Mouse (Mus musculus) lung, embryonic 15.5 days (tissue): ENCODE data around the gene Plac9b. TPM values are rescaled to one million over a fixed set of nuclear protein-coding genes. Genes with fewer than 3 reads are reported as not detected.
"Not testable (repeated sequence)": the region's sequence is repeated elsewhere in the genome, so short reads cannot be mapped to it uniquely, and the experiment has no call there.

Experiments used
- ATAC-seq: fragments of 200-750 bp; cut with Nextera tagmentation; 2 replicates; pipeline ENCODE4 v1.8.0; 2017; ENCODE audit warnings: moderate number of reproducible peaks, borderline replicate concordance; ENCODE audit not compliant: low FRiP score, low TSS enrichment; ENCODE audit errors: extremely low read depth
- H3K27ac ChIP-seq: fragments of 300-500 bp; sonication (generic); 2 replicates; pipeline ENCODE4 v1.5.1; 2015; ENCODE audit warnings: moderate library complexity, mild to moderate bottlenecking, inconsistent platforms
- H3K27me3 ChIP-seq: fragments of 300-500 bp; sonication (generic); 2 replicates; pipeline ENCODE4 v1.6.1; 2015; ENCODE audit warnings: inconsistent platforms
- H3K36me3 ChIP-seq: fragments of 300-500 bp; sonication (generic); 2 replicates; pipeline ENCODE4 v1.6.1; 2015; ENCODE audit warnings: inconsistent platforms
- H3K4me1 ChIP-seq: fragments of 300-500 bp; sonication (generic); 2 replicates; pipeline ENCODE4 v1.6.1; 2015; ENCODE audit warnings: inconsistent platforms
- H3K4me2 ChIP-seq: fragments of 300-500 bp; sonication (generic); 2 replicates; pipeline ENCODE4 v1.6.1; 2015; ENCODE audit warnings: inconsistent platforms, mild to moderate bottlenecking, moderate library complexity
- H3K4me3 ChIP-seq: fragments of 300-500 bp; sonication (generic); 2 replicates; pipeline ENCODE4 v1.5.1; 2015; ENCODE audit warnings: mild to moderate bottlenecking, inconsistent platforms
- H3K9ac ChIP-seq: fragments of 300-500 bp; sonication (generic); 2 replicates; pipeline ENCODE4 v1.6.1; 2015; ENCODE audit warnings: inconsistent platforms
- H3K9me3 ChIP-seq: fragments of 300-500 bp; sonication (generic); 2 replicates; pipeline ENCODE4 v1.6.1; 2016; ENCODE audit warnings: inconsistent platforms
- WGBS: fragments of 180-500 bp; shearing (Covaris S2); methylation state at CpG from one replicate; pipeline ENCODE4 v1.1.7; 2015; 5-methylcytosine and 5-hydroxymethylcytosine counted together
- polyA plus RNA-seq: library from polyadenylated mRNA; unstranded; fragments of >200 nt; fragmentation: Nextera tagmentation; extraction: Ambion mirVana; gene quantifications from 2 replicates; pipeline ENCODE4 v1.2.1, GENCODE M21; 2015

Plac9b gene
- polyA plus RNA-seq, 1 experiment from 2014 or later = 69.3 TPM

GRCm38 (mm10) chr14:26161156-26161555 lies 21.1 kb downstream of the Plac9b start:
- H3K4me3 ChIP-seq, H3K36me3 ChIP-seq, H3K9ac ChIP-seq, H3K27me3 ChIP-seq, H3K4me1 ChIP-seq, H3K27ac ChIP-seq, ATAC-seq, H3K4me2 ChIP-seq, H3K9me3 ChIP-seq: not testable (repeated sequence)
- WGBS = no CpG with 5 or more reads among the region's 9 CpGs

DNA sequence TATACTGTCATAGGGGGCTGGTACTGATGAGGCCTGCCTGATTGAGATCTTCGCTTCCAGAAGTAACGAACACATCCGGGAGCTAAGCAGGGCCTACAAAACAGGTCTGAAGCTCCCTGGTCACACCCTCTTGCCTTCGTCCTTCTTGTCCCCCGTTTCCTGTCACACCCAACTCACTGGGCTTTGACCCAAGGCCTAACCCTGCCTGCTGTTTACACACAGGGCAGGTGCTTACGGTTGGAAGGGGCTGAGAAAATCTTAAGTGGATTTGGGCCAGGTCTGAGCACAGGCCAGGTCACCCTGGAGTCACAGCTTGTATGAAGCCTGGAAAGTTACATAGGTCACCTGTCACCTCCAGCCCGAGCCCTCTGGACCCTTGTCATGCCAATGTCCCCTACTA lies 26.2 kb downstream of the Plac9b start:
- not testable (repeated sequence) for H3K36me3 ChIP-seq, ATAC-seq
- WGBS = no CpG with 5 or more reads among the region's 7 CpGs

GRCm38 (mm10) chr14:26147095-26147494 lies 35.2 kb downstream of the Plac9b start:
- not testable (repeated sequence) for H3K36me3 ChIP-seq, H3K9ac ChIP-seq, ATAC-seq, H3K27me3 ChIP-seq, H3K4me3 ChIP-seq, H3K4me1 ChIP-seq, H3K9me3 ChIP-seq, H3K27ac ChIP-seq, H3K4me2 ChIP-seq
- WGBS = no CpG with 5 or more reads among the region's 2 CpGs

More for the DNA sequence above, 26.2 kb downstream of the Plac9b start:
- not testable (repeated sequence) for H3K4me2 ChIP-seq, H3K4me1 ChIP-seq, H3K9ac ChIP-seq, H3K4me3 ChIP-seq, H3K27me3 ChIP-seq, H3K27ac ChIP-seq, H3K9me3 ChIP-seq

GRCm38 (mm10) chr14:26119095-26119494 lies 63.2 kb downstream of the Plac9b start:
- not testable (repeated sequence) for H3K27ac ChIP-seq, H3K4me3 ChIP-seq, H3K36me3 ChIP-seq, H3K27me3 ChIP-seq, H3K4me1 ChIP-seq, H3K9ac ChIP-seq, H3K4me2 ChIP-seq, H3K9me3 ChIP-seq, ATAC-seq
- WGBS = no CpG with 5 or more reads among the region's 7 CpGs

DNA sequence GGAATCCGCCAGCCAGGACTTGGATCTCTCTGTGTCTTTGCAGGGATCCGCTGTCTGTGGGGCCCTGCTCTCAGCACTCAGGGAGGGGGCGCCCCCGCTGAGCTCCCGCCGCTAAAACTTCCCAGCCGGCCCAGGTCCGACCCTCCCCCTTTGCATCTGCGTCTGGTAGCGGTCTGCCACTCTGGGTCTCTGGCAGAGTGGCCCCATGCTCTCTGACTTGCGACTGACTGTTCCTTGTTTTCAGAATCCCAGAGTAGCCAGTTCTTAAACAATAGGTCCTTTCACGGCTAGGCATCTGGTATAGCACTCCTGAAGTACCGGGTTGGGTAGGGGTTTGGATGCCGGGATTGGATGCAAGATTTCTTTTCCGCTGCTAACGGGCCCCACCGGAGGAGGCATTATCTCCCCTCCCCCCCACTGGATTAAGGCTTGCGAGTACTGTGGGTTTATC lies 63.7 kb downstream of the Plac9b start:
- not testable (repeated sequence) for H3K4me1 ChIP-seq, H3K4me3 ChIP-seq, H3K27ac ChIP-seq, H3K4me2 ChIP-seq, H3K9ac ChIP-seq, H3K27me3 ChIP-seq, H3K36me3 ChIP-seq, H3K9me3 ChIP-seq
- peak; percentile 89; the same call in 1 of the 2 replicates for ATAC-seq
- WGBS = no CpG with 5 or more reads among the region's 18 CpGs

- not testable (repeated sequence) for H3K27me3 ChIP-seq, H3K27ac ChIP-seq, H3K9me3 ChIP-seq, H3K4me2 ChIP-seq, ATAC-seq, H3K4me1 ChIP-seq, H3K9ac ChIP-seq, H3K4me3 ChIP-seq, H3K36me3 ChIP-seq
- WGBS = no CpG with 5 or more reads among the region's 7 CpGs
Measured at GRCm38 (mm10) chr14:26118150-26118549, 64.1 kb downstream of the Plac9b start, which contains the start of gene Duxbl2. Gene Duxbl2, plus strand, starts transcription at chr14:26118349.

Other genes with a start within 250 kb of the Plac9b start
- not detected in 2 replicates for gene Cphx1, start 244.2 kb downstream of the Plac9b start, polyA plus RNA-seq
- gene Duxbl1, start 203.9 kb downstream of the Plac9b start, polyA plus RNA-seq = 1.3 and 2.3 TPM in 2 replicates
- 60.0 and 62.6 TPM in 2 replicates for gene Gm9780, start 139.8 kb downstream of the Plac9b start, polyA plus RNA-seq
- gene Tmem254c, start 115.1 kb downstream of the Plac9b start, polyA plus RNA-seq = 39.1 and 42.6 TPM in 2 replicates
- not detected in 2 replicates for gene Cphx2, start 101.0 kb downstream of the Plac9b start, polyA plus RNA-seq
- gene Cphx3, start 100.2 kb downstream of the Plac9b start, polyA plus RNA-seq = not detected in 2 replicates
- 0.34 and 0.52 TPM in 2 replicates for gene Duxbl2, start 64.1 kb downstream of the Plac9b start, polyA plus RNA-seq
- gene Tmem254b, start 24.6 kb upstream of the Plac9b start, polyA plus RNA-seq = 34.7 and 38.1 TPM in 2 replicates
- 1.7 and 1.8 TPM in 2 replicates for gene Duxbl3, start 75.5 kb upstream of the Plac9b start, polyA plus RNA-seq